Mouse (Mus musculus) granulocyte monocyte progenitor cell, adult 5-6 weeks (primary cell): ENCODE measurements at regions not wholly inside any gene's neighbourhood (a gene's known extent, or its start where the extent isn't known, plus 50 kb on each side); places are given as distances from the start of the nearest gene placed in this dataset.

ENCODE experiments used
- ATAC-seq: replicated peaks from 2 replicates; pipeline ENCODE4 v1.8.0; 2016; ENCODE audit warnings: mild to moderate bottlenecking, moderate TSS enrichment, inconsistent platforms; ENCODE audit not compliant: poor library complexity, severe bottlenecking

DNA sequence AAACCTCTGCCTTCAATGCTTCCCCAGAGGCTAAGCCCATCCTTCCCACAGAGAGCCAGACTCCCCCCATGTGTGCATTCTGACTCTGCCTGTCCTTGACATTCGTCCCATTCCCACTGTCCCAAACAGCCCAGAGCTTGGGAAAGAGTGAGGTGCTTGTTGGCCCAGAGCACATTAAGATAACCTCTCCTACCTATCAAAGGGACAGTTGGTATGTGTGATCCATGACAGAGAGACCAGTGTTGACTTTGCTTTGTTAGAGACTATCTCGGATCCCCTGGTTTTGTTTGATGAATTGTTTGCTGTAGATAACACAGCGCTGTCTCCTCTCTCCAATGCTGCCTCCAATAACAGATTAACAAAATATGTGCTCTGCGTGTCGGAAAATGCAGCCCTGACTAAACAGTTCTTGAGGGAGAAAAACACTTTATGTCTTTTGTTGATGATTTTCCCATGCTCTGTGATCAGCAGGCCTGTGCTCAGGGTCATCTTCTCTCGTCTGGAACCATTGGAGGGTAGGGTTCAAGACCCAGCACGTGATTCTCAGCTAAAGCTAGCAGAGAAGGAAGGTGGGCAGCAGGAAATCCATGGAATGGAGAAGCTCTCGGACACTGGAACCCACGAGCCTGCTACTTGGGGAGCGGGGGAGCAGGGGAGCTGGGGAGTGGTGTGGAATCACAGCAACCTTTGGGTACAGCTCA is 217.2 kb upstream of the Clint1 start:
- ATAC-seq, result no peak

DNA sequence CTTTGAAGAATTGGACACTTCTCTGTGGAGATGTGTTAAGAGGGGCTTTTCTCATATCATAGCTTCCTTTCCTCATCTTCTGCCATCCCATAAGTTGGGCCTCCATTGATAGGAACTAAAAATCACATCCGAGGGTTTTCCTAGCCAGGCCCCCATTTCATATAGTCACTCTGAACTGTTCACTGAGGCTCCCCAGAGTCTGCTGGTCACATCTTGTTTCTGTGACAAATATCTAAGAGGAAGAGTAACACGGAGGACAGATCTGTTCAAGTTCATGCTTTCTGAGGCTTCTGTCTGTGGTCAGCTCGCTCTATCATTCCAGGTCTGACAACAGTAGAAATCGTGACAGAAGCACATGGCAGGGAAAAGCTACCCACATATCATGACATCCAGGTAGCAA is 216.0 kb upstream of the Clint1 start:
- ATAC-seq, result no peak

DNA sequence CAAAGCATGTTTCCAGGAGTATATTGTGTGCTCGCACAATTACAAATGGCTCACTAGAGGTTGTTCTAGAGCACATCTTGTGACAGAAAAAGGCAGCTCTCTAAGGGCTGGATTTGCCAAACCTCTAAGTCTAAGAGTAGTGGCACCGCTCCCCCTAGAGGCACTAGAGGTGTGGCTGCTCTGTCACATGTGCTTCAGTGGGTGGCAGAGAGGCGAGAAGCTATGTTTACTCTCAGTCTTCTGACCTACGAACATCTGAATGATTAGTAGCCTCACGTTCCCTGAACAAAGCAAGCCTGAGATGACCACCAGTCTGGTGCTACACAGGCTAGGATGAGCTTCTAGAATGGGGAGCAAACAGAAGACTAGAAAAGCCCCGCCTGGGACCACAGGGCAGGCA is 212.6 kb upstream of the Clint1 start:
- no peak for ATAC-seq

DNA sequence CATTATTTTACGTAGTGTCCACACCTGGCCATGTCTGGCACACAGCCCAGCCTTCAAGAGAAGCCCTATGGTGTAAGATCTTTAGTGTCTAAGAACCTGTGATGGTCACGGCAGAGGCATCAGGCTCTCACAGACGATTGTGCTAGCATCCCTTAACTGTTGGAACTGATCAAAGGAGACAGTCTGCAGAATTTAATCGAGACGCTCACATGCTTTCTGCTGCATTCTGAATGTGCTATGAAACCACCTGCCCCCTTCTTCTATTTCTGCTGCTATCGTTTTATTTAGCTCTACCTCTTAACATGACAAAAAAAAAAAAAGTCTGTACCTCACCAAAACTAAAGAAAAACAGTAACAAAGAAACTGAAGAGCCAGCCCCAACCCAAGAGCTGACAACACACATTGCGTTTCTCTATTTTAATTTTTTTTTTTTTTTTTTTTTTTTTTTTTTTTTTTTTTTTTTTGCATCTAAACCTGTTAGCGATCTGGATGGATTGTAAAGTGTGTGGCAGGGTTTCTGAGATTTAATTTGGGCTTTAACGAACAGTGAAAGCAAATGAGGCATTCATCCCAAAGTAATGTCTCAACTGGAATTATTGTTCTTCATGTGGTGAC is 209.6 kb upstream of the Clint1 start:
- ATAC-seq, result no peak

DNA sequence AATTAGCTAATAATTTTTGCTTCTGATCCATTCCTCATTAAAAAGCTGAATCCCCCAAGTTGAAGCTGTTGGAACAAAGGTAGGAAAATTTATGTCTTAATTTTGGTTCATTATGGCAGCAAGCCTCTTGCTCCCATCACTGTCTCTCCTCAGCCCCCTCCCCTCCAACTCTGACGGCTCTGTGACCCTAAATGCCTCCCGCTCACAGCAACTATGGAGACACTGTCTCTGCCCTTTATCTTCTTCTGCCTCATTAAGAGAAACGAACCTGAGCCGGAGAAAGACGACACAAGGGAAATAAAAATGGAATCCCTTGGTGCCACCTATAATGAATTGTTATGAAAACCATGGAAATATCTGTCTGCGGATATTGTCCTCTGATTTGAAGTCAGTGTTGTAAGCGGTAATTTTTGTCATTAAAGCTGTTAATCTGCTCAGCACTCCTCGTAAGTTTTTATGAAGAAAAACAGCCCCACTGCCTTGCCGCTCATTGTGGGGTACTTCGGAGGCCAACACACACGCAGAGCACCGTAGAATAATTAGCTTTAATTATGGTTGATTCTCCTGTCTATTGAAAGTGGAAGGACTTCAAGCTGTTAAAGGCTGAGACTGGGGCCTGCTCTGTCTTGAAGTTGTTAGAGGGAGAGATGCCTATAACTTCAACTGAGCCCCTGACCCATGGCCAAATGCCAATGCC is 208.1 kb upstream of the Clint1 start:
- ATAC-seq, result no peak

DNA sequence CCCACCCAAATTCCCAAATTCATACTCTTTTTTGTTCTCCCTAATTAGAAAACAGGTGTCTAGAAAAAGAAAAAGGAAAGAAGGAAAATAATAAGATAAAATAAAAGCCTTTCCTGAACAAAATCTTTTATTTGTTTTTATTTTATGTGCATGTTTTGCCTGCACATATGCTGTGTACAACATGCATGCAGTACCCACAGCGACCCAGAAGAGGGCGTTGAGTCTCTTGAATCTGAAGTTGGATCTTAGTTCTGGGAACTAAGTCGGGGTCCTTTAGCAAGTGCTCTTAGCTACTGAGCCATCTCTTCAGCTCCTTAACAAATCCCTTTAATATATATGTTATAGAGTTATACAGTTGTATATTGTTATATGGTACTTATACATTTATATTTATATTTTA is 206.0 kb upstream of the Clint1 start:
- no peak for ATAC-seq

DNA sequence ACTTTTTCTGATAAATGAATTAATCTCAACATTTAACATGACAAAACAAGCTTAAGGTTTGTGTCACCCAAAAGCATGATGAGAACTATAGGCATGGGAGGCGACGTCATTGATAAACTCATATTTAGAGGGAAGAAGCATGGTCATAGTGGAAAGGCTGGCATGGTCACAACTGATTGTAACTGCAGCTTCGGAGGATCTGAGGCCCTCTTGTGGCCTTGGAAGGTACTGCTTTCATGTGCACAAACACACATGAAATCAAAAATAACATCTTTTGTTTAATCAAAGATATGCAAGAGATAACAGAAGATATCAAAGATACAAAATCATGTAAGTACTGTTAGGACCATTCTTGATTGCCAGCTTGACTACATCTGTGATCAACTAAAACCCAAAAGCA is 204.0 kb upstream of the Clint1 start:
- no peak for ATAC-seq

DNA sequence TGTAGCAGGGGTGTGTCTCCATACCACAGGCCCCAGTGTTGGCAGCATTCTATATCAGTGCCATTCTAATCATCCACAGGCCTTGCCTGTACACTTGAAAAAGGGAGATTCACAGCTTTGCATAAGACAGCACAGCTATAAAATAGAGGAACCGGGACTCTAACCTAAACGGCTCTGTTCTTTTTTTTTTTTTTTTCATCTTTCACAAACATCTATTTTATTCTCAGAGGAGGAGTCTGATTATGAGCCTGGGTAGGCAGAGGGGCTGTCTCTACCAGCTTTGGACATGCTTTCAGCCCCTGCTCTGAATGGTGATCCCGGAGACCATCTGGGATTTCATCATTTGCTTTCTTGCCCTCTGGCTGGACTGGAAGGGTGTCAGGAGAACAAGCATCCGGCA is 195.6 kb upstream of the Clint1 start:
- ATAC-seq, result no peak

DNA sequence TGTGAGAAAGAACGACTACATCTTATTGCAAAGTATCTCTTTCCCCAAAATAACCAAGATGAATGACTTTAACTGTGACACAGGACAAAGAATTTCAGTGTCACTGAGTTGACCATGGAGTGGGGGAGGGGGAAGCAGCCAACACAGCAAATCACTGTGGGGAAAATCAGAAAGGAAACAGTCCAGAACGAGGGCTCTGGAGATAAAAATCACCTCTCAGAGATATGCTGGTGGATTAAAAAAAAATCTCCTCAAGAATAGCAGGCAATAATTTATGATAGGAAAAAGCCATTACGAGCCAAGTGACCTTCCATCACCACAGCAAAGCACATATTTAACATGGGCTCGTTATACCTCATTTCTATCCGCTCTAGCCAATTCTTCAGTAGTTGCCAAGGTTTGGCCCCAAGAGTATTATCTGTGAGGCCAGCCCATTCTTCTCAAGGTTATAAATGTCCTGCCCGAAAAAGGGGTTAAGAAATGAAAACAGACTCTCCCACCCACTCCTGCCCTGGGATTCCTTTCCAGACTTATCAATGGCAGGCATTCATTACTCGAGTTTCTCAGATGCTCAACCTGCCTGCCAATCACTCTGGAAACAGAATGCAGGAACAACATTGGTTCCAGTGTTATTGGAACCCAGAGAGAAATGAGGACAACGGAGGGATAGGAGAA is 181.6 kb upstream of the Clint1 start:
- ATAC-seq, result no peak

DNA sequence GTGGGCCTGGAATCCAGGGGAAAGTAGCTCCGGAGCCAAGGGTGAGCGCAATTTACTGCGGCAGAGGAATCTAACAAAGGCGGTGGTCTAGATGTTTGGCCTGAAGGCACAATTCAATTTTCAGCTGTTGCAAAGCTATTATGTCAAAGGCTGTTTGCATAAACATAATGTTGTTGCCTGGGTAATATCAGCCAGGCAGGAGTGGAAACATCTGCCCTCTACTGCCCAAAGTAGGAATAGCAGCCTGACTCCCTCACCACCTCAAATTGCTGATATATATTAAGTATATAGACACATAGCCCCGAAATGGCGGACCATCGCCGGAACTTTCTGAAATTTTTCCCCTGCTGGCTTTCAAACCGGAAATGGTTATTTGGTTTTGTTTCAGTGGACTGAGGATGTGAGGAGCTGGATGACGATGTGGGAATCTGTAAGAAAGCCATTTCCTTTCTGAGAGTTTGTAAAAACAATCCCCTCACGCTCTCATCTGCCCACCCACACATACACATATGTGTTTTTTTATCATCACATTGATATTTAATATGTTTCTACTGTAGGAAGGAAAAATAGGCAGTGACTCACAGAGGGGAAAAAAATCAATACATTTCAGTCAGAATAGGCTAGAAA is 173.1 kb upstream of the Clint1 start:
- ATAC-seq, result peak; percentile 79

DNA sequence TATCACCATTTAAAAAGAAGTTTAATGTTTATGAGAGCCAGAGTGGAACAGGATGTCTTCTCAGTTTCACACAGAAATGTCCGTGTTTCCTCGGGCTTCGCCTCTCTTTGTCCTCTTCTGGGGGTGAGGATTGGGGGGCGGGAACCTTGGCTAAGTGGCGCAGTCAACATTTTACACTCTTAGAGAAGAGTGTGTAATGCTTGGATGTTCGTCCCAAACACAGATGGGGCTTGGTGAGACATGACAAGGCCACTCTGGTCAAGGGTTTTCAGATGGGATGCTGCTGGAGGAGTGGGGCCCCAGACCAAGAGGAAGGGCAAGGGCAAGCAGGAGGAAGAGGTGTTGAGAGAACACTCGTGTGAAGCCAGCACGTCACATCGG is 172.6 kb upstream of the Clint1 start:
- no peak for ATAC-seq

DNA sequence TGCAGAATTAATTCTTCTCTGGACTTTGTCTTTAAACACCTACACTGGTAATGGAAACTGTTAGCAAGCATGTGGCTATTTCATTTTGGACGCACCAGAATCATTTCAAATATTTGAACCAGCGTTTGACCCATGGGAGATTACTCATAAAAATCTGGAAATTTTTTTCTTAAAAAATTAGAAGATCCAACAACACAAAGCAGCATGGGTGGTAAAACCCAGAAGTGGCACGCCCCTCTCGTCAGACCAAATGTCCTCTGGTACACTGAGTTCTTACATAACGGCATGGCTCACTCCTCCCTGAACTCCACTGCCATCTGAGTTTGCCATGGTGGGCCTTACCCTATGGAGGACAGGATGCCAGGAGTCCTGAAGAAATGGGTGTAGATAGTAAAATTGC is 166.3 kb upstream of the Clint1 start:
- ATAC-seq, result no peak

DNA sequence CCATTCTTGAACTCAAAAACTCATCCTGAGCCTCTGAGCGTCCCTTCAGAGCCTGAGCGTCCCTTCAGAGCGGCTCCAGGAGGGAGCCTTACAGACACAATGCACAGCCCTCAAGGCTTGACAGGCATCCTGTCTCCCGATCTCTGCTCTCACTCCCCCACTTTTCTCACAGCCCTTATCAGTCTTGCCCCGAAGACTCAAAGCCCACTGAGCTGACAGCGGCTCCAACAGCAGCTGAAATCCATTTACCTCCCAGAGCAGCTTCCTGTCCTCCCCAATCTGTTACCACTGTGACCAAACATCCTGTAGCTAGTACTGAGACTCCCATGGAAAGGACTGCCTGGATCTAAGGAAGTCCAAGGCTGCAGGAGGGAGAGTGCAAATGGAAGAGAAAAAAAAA is 158.6 kb upstream of the Clint1 start:
- no peak for ATAC-seq

DNA sequence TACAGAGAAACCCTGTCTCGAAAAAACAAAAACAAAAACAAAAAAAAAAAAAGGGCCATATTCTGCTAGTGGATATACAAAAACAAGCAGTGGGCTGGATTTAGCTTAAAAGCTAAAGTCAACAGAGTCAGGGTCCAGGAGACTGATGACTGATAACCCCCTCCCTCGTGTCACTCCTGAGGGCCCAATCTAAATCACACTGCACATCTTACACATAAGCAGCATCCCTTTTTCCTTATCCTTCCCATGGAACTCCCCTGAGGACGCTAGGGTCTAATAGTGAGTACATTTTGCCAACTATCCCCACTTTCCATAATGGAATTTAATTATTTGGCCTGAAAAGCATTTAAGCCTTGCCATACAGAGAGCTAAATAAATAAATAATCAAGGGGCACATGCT is 150.3 kb upstream of the Clint1 start:
- ATAC-seq, result no peak

DNA sequence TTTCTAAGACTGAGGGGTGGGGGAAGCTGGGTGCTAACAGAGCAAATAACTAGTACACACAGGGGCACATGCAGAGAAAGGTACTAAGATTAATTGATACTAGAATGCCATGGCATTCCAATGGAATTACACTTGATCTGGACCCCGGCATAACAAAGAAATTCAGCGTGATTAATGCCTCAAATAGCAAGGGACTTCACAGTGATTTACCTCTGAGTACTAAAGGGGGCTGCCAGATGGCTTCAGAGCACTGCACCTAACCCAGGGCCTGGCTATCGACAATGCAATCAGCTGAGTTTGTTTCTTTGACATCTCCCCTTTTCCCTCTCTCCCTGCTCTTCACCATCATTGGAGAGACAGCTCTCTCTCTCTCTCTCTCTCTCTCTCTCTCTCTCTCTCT is 148.9 kb upstream of the Clint1 start:
- no peak for ATAC-seq

DNA sequence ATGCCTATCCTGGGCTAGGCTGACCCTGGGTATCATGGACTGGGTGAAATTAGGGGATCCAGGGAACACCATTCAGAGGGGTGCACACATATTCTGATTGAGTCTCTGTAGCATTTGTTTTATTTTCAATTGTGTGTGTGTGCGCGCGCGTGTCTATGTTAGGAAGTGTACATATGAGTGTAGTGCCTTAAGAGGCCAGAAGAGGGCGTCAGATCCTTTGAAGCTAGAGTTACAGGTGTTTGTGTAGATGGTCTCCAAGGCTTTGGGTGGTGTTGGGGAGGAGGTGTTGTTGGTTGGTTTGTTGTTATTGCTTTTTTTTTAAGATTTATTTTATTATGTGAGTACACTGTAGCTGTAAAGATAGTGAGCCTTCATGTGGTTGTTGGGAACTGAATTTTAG is 147.4 kb upstream of the Clint1 start:
- ATAC-seq, result no peak

DNA sequence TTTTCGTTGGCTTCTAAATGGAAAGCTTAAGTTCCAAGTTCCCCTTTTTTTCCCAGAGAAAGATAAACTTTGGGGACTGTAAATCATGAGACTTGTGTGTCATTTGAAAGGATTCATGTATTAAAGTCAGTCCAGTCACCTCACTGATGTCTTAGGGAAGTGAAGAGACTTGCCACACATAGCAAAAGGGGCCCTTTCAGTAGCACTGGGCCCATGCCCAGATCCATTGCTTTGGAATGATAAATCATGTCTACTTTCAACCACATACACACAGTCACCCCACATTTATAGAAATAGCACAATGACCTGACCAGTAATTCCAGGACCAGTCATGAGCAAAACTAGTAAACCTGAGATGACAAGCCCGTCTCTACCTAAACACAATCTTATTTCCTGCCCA is 133.2 kb upstream of the Clint1 start:
- ATAC-seq, result no peak

DNA sequence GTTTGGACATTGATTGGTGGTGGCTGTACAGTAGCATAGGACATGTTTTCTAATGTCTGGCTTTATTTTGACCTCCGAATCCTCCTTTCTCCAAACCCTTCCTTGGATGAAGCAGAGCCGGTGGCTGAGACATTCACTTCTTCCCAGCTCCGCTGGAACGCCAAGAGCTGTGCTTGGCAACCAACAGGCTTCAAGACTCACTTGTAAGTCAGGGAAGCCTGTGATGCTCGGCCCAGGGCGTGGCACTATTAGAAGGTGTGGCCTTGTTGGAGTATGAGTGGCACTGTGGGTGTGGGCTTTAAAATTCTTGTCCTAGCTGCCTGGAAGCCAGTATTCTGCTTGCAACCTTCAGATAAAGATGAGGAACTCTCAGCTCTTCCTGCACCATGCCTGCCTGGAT is 132.0 kb upstream of the Clint1 start:
- ATAC-seq, result no peak

DNA sequence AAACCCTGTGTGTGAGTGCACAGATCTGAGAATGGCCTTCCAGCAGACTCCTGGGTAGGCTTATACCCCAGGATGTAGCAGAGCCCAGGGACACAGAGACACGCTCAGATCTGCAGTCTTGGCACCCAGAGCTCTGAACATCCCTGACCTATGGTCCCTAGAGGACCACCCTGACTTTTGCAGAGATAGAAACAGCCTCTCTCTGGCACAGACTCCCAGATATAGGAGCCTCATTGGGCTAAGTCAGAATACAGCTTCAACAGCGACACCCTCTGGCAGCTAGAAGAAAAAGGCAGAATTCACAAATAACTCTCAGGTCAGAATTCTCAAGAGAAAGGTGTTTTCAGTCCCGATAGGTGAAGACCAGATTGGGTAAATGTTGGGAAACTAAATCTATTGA is 115.3 kb upstream of the Clint1 start:
- ATAC-seq, result no peak

DNA sequence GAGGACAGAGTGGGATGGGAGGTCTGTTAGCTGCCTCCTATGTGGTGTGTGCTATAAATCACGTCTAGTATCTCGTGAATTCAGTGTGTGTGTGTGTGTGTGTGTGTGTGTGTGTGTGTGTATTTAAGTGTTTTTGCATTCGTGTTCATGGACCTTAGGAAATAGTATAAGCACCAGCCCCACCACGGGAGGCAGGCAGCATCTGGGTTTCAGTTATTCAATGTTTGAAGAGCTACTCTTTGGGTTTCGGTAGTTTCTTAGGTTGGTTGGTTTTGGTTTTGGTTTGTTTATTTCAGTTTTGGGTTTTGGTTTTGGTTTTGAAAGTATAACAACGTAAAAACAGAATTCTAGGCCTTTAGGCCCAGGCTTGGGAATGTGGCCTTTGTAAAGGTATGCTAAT is 113.5 kb upstream of the Clint1 start:
- ATAC-seq, result no peak

DNA sequence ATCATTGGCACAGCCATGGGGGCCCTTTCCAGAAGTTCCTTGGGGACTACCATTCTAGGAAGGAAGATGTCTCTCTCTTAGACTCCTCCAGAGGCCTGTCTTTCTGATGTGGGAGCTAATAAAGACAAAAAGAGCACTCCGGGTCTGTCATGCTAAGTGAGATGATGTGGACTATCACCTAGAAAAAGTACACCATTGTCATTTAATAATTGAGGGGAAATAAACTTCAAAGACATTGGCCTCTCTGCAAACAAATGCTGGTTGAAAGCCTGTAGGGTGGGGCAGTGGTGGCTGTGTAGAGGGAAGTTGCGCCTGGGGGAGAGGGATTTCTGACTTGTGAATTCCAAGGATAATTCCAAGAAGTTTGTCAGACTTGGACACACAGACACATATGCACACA is 105.9 kb upstream of the Clint1 start:
- ATAC-seq, result no peak
